Mouse (Mus musculus) testis, adult 2 months (tissue): ENCODE results near the gene Cyp39a1. TPM values are rescaled to one million over a fixed set of nuclear protein-coding genes. Genes with fewer than 3 reads are reported as not detected.
A peak's percentile ranks its signal among the peaks of the same experiment; 100 is the strongest.

Source experiments
- H3K27ac ChIP-seq: fragments of 200-500 bp; 2 replicates; pipeline ENCODE4 v1.5.1; 2012; ENCODE audit warnings: low read depth, low read length; ENCODE audit not compliant: control insufficient read depth, insufficient read depth
- H3K27me3 ChIP-seq: fragments of 200-500 bp; 2 replicates; pipeline ENCODE4 v1.6.1; 2012; ENCODE audit warnings: mild to moderate bottlenecking, low read length, moderate library complexity; ENCODE audit not compliant: control insufficient read depth, insufficient read depth
- H3K36me3 ChIP-seq: fragments of 200-500 bp; 2 replicates; pipeline ENCODE4 v1.6.1; 2012; ENCODE audit warnings: mild to moderate bottlenecking, low read length; ENCODE audit not compliant: control insufficient read depth, insufficient read depth
- H3K4me1 ChIP-seq: fragments of 200-500 bp; 2 replicates; pipeline ENCODE4 v1.6.1; 2012; ENCODE audit warnings: low read length; ENCODE audit not compliant: control insufficient read depth, insufficient read depth
- H3K4me3 ChIP-seq: fragments of 200-500 bp; 2 replicates; pipeline ENCODE4 v1.5.1; 2012; ENCODE audit warnings: low read depth, mild to moderate bottlenecking, low read length, moderate library complexity, mixed read lengths; ENCODE audit not compliant: control insufficient read depth
- CTCF ChIP-seq: fragments of 200-500 bp; IDR thresholded peaks from 2 replicates; pipeline ENCODE4 v1.5.1; 2012; ENCODE audit warnings: low read depth, mild to moderate bottlenecking, inconsistent platforms, low read length, moderate library complexity; ENCODE audit not compliant: control insufficient read depth, insufficient read depth, insufficient replicate concordance
- POLR2A ChIP-seq: fragments of 200-500 bp; IDR thresholded peaks from 2 replicates; pipeline ENCODE4 v1.6.1; 2012; ENCODE audit warnings: low read depth, mild to moderate bottlenecking, inconsistent platforms, low read length, moderate library complexity; ENCODE audit not compliant: control insufficient read depth
- polyA plus RNA-seq: library from polyadenylated mRNA; depleted of rRNA; stranded (reverse); fragments of >200 nt; gene quantifications from 2 replicates; pipeline ENCODE4 v1.2.3, GENCODE M21; 2012; rRNA removed

Cyp39a1 gene
- 2.7 and 2.8 TPM in 2 replicates for polyA plus RNA-seq

- peak within 1 kb of the TSS; percentile 81 for H3K27ac ChIP-seq
- no peak for TF ChIP-seq CTCF
- no peak for TF ChIP-seq POLR2A
- no peaks in the 10 kb centered on the region for H3K36me3 ChIP-seq
- H3K27me3 ChIP-seq = no peaks in the 10 kb centered on the region
- H3K4me1 ChIP-seq = peaks cover 5% of the 10 kb centered on the region
- peak within 1 kb of the TSS; percentile 98 for H3K4me3 ChIP-seq
These were observed at the start of gene Cyp39a1 for GRCm38 (mm10) chr17:43667290-43667843. TSS of gene Cyp39a1 (plus strand) at chr17:43667425.

DNA sequence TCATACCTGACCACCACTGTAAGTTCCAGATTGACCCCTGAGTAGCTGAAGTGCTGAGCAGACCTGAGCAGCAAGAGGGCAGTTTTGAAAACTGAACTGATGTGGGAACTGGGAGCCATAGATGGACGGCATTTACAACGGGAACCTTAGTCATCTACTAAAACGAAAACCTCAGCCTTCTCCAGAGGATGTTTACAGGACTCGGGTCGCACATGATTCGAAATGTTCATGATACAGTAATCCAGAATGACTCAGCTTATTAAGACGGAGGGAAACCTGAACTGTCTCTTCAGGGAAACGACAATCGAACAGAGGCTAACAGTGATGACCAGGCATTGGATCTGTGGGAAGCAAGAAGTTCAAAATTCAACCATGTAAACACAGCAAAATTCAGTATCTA, 48.1 kb upstream of the Cyp39a1 start:
- Histone ChIP-seq H3K36me3 (peaks cover 1% of the 10 kb centered on the region; the same call in 1 of the 2 replicates), H3K4me3 (no peak overlapping the region), H3K27ac (no peak overlapping the region), H3K4me1 (no peaks in the 10 kb centered on the region), H3K27me3 (no peaks in the 10 kb centered on the region)
- no peak for TF ChIP-seq POLR2A
- TF ChIP-seq CTCF = no peak

- peak overlapping the region; percentile 74 for H3K4me3 ChIP-seq
- H3K27me3 ChIP-seq = no peaks in the 10 kb centered on the region
- no peak for TF ChIP-seq POLR2A
- TF ChIP-seq CTCF = no peak
- H3K4me1 ChIP-seq = no peaks in the 10 kb centered on the region
- no peak overlapping the region for H3K27ac ChIP-seq
- H3K36me3 ChIP-seq = peaks cover 3% of the 10 kb centered on the region
These were observed 45.1 kb upstream of the Cyp39a1 start for GRCm38 (mm10) chr17:43622076-43622475.

GRCm38 (mm10) chr17:43628246-43628645, 39.0 kb upstream of the Cyp39a1 start:
- H3K4me1 ChIP-seq = peaks cover 14% of the 10 kb centered on the region
- H3K36me3 ChIP-seq = peaks cover 3% of the 10 kb centered on the region
- no peaks in the 10 kb centered on the region for H3K27me3 ChIP-seq
- peak overlapping the region; percentile 48; the same call in 1 of the 2 replicates for H3K27ac ChIP-seq
- no peak for TF ChIP-seq CTCF
- no peak for TF ChIP-seq POLR2A
- H3K4me3 ChIP-seq = peak overlapping the region; percentile 91

DNA sequence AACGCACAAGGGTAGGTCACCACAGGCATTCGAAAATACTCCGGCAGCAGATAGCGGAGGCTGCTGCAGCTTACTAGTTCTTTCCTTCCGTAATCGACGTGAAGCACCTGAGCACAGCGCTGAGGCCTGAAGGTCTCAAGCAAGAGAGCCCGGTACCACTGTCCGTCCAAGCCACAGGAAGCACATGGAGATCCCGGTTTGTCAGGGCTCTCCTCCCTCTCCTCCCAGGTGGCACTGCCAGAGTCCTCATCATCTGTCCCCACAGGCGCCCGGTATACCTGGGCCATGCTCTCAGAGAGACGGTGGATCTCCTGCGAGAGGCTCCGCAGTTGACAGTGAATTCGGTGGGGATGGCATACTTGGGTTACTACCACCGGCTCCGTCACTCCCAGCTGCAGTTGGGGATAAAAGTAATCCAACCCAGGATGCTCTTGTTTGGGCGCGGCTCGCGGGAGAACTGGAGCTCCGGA, 38.2 kb upstream of the Cyp39a1 start:
- peaks cover 1% of the 10 kb centered on the region for H3K36me3 ChIP-seq
- TF ChIP-seq POLR2A (no peak), CTCF (no peak)
- H3K27me3 ChIP-seq = no peaks in the 10 kb centered on the region
- peak overlapping the region; percentile 95; the same call in 1 of the 2 replicates for H3K27ac ChIP-seq
- H3K4me3 ChIP-seq = peak overlapping the region; percentile 91
- H3K4me1 ChIP-seq = peaks cover 14% of the 10 kb centered on the region

DNA sequence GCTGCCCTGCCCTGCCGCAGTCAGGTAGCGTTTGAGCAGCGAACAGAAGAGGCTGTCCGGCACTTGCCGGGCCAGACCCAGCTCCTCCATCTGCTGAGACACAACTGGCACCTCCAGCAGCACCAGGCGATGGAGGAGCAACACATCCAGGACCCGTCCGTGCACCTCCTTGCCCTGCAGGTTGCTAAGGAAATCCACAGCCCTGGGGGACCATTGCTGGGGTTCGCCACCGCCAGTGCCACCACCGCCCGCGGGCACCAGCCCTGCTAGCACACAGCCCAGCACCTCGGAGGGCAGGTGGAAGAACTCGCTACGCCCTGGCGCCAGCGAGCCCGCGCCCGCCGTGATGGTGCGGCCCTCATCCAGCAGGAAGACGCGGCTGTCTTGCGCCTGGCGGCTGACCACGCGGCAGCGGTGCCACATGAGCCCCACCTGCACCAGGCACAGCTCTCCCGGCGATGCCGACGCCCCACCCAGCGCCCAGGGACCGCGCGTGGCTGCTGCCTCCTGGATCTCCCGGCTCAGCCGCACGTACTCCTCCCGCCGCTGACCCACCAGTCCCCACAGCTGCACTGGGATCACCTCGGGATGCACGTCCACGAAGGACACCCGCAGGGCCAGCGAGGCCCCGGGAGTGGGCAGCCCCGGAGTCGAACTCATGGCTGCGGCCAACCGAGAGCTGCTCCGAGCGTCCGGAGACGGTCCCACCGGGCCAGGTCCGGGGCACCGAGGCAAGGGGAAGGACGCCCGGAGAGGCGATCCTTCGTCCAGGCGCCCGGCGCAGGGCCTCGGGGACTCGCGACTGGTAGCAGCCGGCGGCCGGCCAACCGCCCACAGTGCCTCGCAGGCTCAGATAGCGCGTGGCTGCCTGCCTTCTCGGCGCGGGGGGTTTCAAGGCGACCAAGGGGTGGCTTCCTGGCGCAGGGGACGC, 37.5 kb upstream of the Cyp39a1 start, which contains the start of gene Tdrd6:
TSS of gene Tdrd6 (minus strand) at position 804 of the 931 bp plus-strand sequence.
- TF ChIP-seq POLR2A = no peak; the same call in 1 of the 2 replicates
- no peak for TF ChIP-seq CTCF
- peak within 1 kb of the TSS; percentile 91 for H3K4me3 ChIP-seq
- H3K27me3 ChIP-seq = no peaks in the 10 kb centered on the region
- H3K4me1 ChIP-seq = peaks cover 14% of the 10 kb centered on the region
- peaks cover 1% of the 10 kb centered on the region; the same call in 1 of the 2 replicates for H3K36me3 ChIP-seq
- peak within 1 kb of the TSS; percentile 95 for H3K27ac ChIP-seq

DNA sequence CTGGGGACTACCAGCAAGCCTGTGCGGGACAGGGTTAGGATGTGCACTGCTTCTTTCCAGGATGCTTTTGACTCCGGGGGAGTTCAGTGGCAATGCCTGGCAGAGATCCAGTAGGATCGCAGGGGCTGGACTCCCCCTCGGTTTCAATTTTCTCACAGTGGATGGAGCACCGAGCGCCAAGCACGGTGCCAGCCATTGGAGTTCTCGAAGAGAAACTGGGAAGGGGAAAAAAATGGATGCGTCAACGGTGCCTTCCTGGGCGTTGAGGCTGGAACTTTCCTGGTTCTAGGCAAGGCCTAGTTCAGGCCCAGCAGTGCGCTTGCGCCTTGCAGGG, 36.8 kb upstream of the Cyp39a1 start:
- H3K27me3 ChIP-seq = no peaks in the 10 kb centered on the region
- peak overlapping the region; percentile 95 for H3K27ac ChIP-seq
- H3K4me3 ChIP-seq = peak overlapping the region; percentile 91
- no peaks in the 10 kb centered on the region; the same call in 1 of the 2 replicates for H3K36me3 ChIP-seq
- peaks cover 14% of the 10 kb centered on the region for H3K4me1 ChIP-seq
- TF ChIP-seq POLR2A (peak; percentile 62), CTCF (no peak)
